Mouse (Mus musculus): ENCODE measurements around the gene Cmtr1.

Gene Cmtr1

DNA sequence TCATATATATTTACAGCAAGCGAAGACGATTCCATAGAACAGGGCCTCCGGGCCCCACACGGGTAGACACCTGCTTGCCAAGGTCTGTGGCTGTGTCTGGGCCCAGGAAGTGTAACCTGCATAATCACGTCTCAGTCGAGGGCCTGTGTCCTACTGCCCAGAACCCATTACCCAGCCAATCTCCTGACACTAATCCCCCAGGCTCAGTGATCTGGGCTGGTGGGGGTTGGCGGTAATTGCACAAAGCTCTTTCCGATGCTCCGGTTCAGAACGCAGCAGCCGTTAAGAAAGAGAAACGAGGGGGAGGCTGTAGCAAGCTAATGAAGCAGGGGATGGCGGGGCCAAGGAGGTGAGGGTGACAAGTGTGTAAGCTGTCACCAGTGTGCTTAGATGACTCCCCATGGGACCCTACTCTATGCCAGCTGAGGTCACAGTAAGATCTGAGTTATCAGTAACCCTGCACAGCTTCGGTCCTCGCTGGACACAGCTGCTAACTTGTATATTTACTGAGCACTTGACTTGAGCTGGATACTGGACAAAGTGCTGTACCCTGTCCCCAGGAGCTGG, 76.1 kb downstream of the Cmtr1 start:
- no peak for DNase-seq (ENCODE audit: low spot score)

DNA sequence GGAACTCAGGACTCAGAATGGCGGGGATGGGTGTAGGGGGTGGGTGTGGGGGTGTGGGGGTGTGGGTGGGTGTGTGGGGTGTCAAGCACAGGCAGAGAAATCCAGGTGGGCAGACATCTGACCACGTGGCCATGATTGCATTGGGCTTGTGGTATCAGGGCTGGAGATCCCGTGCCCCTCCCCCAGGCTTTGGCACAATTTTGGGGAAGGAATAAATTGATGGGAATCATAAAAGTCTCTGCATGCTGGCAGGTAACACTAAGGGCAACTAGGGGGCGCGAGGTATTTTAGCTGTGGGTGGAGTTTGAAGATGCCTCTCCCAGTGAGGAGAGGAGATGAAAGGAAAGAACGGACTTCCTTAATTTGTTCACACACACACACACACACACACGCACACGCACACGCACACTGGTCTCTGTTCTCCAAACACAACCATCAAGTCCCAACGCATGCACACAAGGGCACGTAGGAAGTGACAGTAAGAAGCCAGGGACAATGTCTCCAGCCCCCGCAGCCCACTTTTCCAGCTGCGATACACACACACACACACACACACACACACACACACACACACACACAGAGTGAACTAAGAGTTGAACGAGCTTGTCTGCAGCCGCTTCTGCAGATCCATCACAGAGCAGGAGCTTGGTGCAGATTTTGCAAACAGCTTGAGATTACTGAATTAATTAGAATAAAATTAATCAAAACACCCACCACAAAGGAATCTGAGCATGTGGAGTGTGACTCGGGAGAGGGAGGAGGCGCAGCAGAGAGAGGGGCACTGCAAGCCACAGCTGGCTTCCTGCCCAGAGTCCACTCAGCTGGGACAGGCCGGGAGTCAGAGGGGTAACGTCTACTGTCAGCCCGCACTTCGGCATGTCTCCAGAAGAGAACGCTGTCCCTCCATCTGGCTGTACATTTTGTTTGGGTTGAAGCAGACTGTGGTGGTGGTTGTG, 77.7 kb downstream of the Cmtr1 start:
- DNase-seq (ENCODE audit: low spot score): no peak

DNA sequence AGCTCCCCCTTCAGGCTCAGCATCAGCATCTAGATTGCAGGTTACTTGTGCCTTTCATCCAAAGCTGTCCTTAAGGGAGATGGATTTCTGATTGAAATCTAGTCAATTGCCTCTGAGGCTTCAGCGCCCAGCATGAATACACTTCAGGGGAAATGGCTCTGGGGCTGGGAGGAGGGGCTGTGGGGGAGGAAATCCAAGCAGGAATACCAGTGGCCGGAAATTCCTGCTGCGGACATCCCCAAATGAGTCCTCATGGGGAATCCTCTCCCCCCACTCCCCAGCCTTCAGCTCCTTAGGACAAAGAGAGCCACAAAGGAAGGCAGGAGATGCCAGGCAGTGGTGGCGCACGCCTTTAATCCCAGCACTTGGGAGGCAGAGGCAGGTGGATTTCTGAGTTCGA, 87.1 kb downstream of the Cmtr1 start:
- no peak for DNase-seq (ENCODE audit: low spot score)

DNA sequence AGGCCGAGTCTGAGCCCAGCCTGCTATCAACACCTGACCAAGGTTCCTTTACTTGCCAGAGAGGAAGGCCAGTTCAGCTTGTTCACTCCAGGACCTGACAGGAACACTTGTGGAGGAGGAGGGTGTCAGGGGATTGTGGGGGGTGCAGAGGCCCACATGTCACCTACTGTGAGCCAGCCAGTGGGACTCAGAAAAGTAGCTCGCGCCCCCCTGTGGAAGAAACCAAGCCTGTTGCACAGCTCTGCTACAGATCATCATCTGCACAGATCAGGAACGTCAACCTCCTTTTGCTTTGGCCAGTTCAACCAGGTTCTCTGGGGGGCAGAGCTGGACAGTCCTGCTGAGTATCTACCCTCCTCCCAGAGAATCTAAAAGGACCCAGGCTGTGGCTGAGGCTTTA, 94.1 kb downstream of the Cmtr1 start:
- DNase-seq (ENCODE audit: low spot score): no peak
